Mouse (Mus musculus): ENCODE results near the gene 4931429L15Rik. TPM values are rescaled to one million over a fixed set of nuclear protein-coding genes. Genes with fewer than 3 reads are reported as not detected.
A peak's percentile ranks its signal among the peaks of the same experiment; 100 is the strongest.
"Not testable (repeated sequence)": the region's sequence is repeated elsewhere in the genome, so short reads cannot be mapped to it uniquely, and the experiment has no call there.

The 4931429L15Rik gene
- polyA plus RNA-seq, 1 experiment from 2014 or later = not detected

DNA sequence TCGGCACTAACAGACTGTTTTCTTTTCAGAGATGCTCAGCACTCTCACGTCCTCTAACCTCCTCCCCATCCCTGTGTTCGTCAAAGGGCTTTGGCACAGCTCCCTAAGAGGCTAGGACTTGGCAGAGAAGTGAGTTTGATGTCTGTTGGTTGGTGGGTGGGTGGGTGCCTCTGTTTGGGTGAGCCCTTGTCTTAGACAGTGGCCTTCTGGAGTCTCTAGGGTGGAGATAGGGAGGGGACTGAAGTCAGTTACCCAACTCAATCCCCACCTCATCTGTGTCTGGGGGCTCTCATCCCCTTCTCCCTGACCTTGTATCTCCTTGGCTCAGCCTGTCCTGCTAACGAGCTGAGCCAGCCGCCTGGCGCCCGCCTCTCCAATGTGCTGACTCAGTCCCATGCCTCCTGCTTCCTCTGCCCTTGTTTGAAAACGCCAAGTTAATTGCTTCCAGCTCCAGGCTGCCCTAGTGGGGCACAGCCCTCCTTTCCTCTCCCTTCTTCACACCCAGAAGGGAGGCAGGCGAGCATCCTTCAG, 30.7 kb upstream of the 4931429L15Rik start:
- Histone ChIP-seq H3K27me3 (ENCODE audit: insufficient read depth, low read length) (no peaks in the 10 kb centered on the region), H3K4me1 (replicated peaks; ENCODE audit: insufficient read depth, low read length) (no peaks in the 10 kb centered on the region), H3K4me2 (ENCODE audit: low read length) (no peak overlapping the region), H3K9ac (ENCODE audit: low read depth, low read length) (no peak overlapping the region), H3K27ac (no peak overlapping the region), H3K9me3 (replicated peaks; ENCODE audit: low read length) (no peaks in the 10 kb centered on the region), H3K36me3 (ENCODE audit: insufficient read depth, low read length) (no peaks in the 10 kb centered on the region), H3K4me3 (replicated peaks; ENCODE audit: low read depth, low read length) (no peak overlapping the region)
- ATAC-seq (replicated peaks; ENCODE audit: low FRiP score, low read depth) (no peak), DNase-seq (ENCODE audit: low spot score) (no peak)
- WGBS = 36% methylated on average over 9 of the region's 9 CpGs
- TF ChIP-seq CTCF (IDR thresholded peaks at IDR 0.05; ENCODE audit: low read depth) = no peak

DNA sequence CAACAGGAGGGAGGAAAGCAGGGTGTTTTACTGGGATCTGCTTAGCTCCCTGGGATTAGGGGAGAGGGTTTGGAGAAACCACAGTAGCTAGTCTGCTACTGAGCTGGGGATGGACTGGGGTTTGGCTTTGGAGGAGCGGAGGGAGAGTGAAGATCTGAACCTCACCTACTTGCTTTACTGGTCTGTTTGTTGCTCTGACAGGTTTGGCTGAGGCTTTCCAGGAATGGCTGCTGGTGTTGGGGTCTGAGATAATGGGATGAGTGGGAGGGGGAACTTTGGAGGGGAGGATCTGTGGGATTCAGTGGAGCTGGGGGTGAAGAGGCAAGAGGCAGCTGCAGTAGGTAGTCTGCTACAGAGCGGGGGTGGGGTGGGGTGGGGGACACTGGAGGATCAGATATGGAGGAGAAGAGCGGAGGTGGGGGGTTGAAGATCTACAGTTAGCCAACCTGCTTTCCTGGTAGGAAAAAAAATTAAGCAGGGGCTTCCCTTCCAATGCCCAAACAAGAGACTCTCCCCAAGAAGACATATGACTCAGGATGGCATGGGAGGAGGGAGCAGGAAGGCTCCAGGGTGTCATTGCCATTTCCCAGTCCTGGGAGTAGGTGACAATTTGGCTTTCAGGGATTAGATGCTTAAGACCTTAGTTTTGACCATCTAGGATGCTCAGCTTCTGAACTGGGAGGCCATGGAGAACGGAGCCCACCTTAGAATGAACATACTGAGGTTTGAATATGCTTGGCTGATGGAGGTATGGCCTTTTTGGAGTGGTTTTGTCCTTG, 26.3 kb upstream of the 4931429L15Rik start:
- DNase-seq (ENCODE audit: low spot score) (no peak), ATAC-seq (replicated peaks; ENCODE audit: low FRiP score, low read depth) (no peak)
- no peak for TF ChIP-seq CTCF (IDR thresholded peaks at IDR 0.05; ENCODE audit: low read depth)
- H3K4me1 ChIP-seq (replicated peaks; ENCODE audit: insufficient read depth, low read length) = no peaks in the 10 kb centered on the region
- no peak overlapping the region for H3K4me3 ChIP-seq (replicated peaks; ENCODE audit: low read depth, low read length)
- H3K36me3 ChIP-seq (ENCODE audit: insufficient read depth, low read length) = no peaks in the 10 kb centered on the region
- no peak overlapping the region for H3K4me2 ChIP-seq (ENCODE audit: low read length)
- H3K9me3 ChIP-seq (replicated peaks; ENCODE audit: low read length) = no peaks in the 10 kb centered on the region
- H3K27me3 ChIP-seq (ENCODE audit: insufficient read depth, low read length) = no peaks in the 10 kb centered on the region
- H3K9ac ChIP-seq (ENCODE audit: low read depth, low read length) = no peak overlapping the region
- H3K27ac ChIP-seq = no peak overlapping the region
- 93% methylated on average over 4 of the region's 4 CpGs for WGBS

GRCm38 (mm10) chr9:46339051-46339652, 19.4 kb upstream of the 4931429L15Rik start:
- Histone ChIP-seq H3K36me3 (ENCODE audit: insufficient read depth, low read length) (no peaks in the 10 kb centered on the region), H3K27me3 (ENCODE audit: insufficient read depth, low read length) (no peaks in the 10 kb centered on the region), H3K9me3 (replicated peaks; ENCODE audit: low read length) (no peaks in the 10 kb centered on the region), H3K4me1 (replicated peaks; ENCODE audit: insufficient read depth, low read length) (no peaks in the 10 kb centered on the region), H3K9ac (ENCODE audit: low read depth, low read length) (no peak overlapping the region), H3K27ac (no peak overlapping the region), H3K4me2 (ENCODE audit: low read length) (no peak overlapping the region), H3K4me3 (replicated peaks; ENCODE audit: low read depth, low read length) (no peak overlapping the region)
- TF ChIP-seq CTCF (IDR thresholded peaks at IDR 0.05; ENCODE audit: low read depth) = no peak
- WGBS = 80% methylated on average over 4 of the region's 4 CpGs
- ATAC-seq (replicated peaks; ENCODE audit: low FRiP score, low read depth) = no peak
- no peak for DNase-seq (ENCODE audit: low spot score)

DNA sequence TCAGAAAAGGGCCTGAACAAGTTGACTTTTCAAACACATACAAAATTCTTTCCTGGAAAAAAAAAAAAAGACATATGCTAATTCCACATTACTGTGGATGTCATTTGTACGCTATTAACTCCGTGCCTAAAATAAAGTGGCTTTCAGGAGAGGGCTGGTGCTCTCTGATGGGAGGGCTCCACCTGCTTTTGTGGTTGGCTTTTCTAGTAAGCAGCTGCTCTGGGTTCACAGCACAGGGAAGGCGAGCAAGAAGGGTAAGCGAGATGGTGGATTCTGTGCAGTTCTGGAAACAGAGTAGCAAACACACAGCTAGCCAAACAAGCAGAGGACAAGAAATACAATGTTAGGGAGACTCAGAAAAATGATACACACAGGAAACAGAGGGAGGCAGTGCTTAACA, 18.6 kb upstream of the 4931429L15Rik start:
- WGBS = 35% methylated on average over 4 of the region's 4 CpGs
- no peak overlapping the region for H3K4me2 ChIP-seq (ENCODE audit: low read length)
- DNase-seq (ENCODE audit: low spot score) = no peak

GRCm38 (mm10) chr9:46337852-46338291, 18.1 kb upstream of the 4931429L15Rik start:
- H3K9me3 ChIP-seq (replicated peaks; ENCODE audit: low read length) = no peaks in the 10 kb centered on the region
- H3K36me3 ChIP-seq (ENCODE audit: insufficient read depth, low read length) = no peaks in the 10 kb centered on the region
- no peak for TF ChIP-seq CTCF (IDR thresholded peaks at IDR 0.05; ENCODE audit: low read depth)
- DNase-seq (ENCODE audit: low spot score) (no peak), ATAC-seq (replicated peaks; ENCODE audit: low FRiP score, low read depth) (peak; percentile 68; the same call in 1 of the 2 replicates)
- H3K27me3 ChIP-seq (ENCODE audit: insufficient read depth, low read length) = no peaks in the 10 kb centered on the region
- H3K4me2 ChIP-seq (ENCODE audit: low read length) = no peak overlapping the region
- H3K27ac ChIP-seq = no peak overlapping the region
- 6% methylated on average over 3 of the region's 3 CpGs for whole genome bisulfite sequencing
- H3K4me1 ChIP-seq (replicated peaks; ENCODE audit: insufficient read depth, low read length) = no peaks in the 10 kb centered on the region
- H3K4me3 ChIP-seq (replicated peaks; ENCODE audit: low read depth, low read length) = no peak overlapping the region
- H3K9ac ChIP-seq (ENCODE audit: low read depth, low read length) = no peak overlapping the region

More for the DNA sequence above, 18.6 kb upstream of the 4931429L15Rik start:
- no peaks in the 10 kb centered on the region for H3K36me3 ChIP-seq (ENCODE audit: insufficient read depth, low read length)
- no peak for TF ChIP-seq CTCF (IDR thresholded peaks at IDR 0.05; ENCODE audit: low read depth)
- no peaks in the 10 kb centered on the region for H3K27me3 ChIP-seq (ENCODE audit: insufficient read depth, low read length)
- H3K9ac ChIP-seq (ENCODE audit: low read depth, low read length) = no peak overlapping the region
- ATAC-seq (replicated peaks; ENCODE audit: low FRiP score, low read depth) = no peak
- no peak overlapping the region for H3K27ac ChIP-seq
- H3K4me1 ChIP-seq (replicated peaks; ENCODE audit: insufficient read depth, low read length) = no peaks in the 10 kb centered on the region
- no peak overlapping the region for H3K4me3 ChIP-seq (replicated peaks; ENCODE audit: low read depth, low read length)
- H3K9me3 ChIP-seq (replicated peaks; ENCODE audit: low read length) = no peaks in the 10 kb centered on the region

GRCm38 (mm10) chr9:46337331-46337730, 17.5 kb upstream of the 4931429L15Rik start:
- no peak for TF ChIP-seq CTCF (IDR thresholded peaks at IDR 0.05; ENCODE audit: low read depth)
- H3K9me3 ChIP-seq (replicated peaks; ENCODE audit: low read length) = no peaks in the 10 kb centered on the region
- H3K27me3 ChIP-seq (ENCODE audit: insufficient read depth, low read length) = no peaks in the 10 kb centered on the region
- DNase-seq (ENCODE audit: low spot score) (no peak), ATAC-seq (replicated peaks; ENCODE audit: low FRiP score, low read depth) (no peak)
- no peak overlapping the region for H3K27ac ChIP-seq
- no peak overlapping the region for H3K9ac ChIP-seq (ENCODE audit: low read depth, low read length)
- no peaks in the 10 kb centered on the region for H3K36me3 ChIP-seq (ENCODE audit: insufficient read depth, low read length)
- H3K4me2 ChIP-seq (ENCODE audit: low read length) = no peak overlapping the region
- H3K4me3 ChIP-seq (replicated peaks; ENCODE audit: low read depth, low read length) = no peak overlapping the region
- WGBS = 78% methylated on average over 7 of the region's 7 CpGs
- no peaks in the 10 kb centered on the region for H3K4me1 ChIP-seq (replicated peaks; ENCODE audit: insufficient read depth, low read length)

DNA sequence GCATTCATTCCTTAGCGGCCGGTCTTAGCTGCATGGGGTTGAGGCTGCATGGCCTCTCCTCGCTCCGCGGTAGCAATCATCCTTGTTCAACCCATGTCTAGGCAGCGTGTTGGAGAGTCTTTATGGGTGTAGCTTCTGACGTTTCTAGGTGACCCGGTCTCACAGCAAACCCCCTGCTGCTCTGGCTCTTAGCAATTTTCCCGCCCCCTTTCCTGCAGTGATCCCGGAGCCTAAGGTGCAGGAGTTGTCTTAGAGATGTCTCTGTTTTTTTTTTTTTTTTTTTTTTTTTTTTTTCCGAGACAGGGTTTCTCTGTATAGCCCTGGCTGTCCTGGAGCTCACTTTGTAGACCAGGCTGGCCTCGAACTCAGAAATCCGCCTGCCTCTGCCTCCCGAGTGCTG, 16.5 kb upstream of the 4931429L15Rik start:
- H3K9ac ChIP-seq (ENCODE audit: low read depth, low read length); H3K4me1 ChIP-seq (replicated peaks; ENCODE audit: insufficient read depth, low read length); H3K4me2 ChIP-seq (ENCODE audit: low read length); DNase-seq (ENCODE audit: low spot score); ATAC-seq (replicated peaks; ENCODE audit: low FRiP score, low read depth); H3K27ac ChIP-seq; H3K27me3 ChIP-seq (ENCODE audit: insufficient read depth, low read length); H3K9me3 ChIP-seq (replicated peaks; ENCODE audit: low read length); H3K36me3 ChIP-seq (ENCODE audit: insufficient read depth, low read length); H3K4me3 ChIP-seq (replicated peaks; ENCODE audit: low read depth, low read length): not testable (repeated sequence)
- WGBS = 71% methylated on average over 13 of the region's 14 CpGs
